Mouse (Mus musculus) CH12.LX (cell line): ENCODE data around the gene Cdc37l1. TPM values are rescaled to one million over a fixed set of nuclear protein-coding genes. Genes with fewer than 3 reads are reported as not detected.

Source experiments
- DNase-seq: peaks from one replicate; pipeline ENCODE4 v3.0.0-alpha.2; 2013; ENCODE audit errors: extremely low read depth
- H3K27ac ChIP-seq: 2 replicates; pipeline ENCODE4 v1.5.1; 2012; ENCODE audit warnings: low read depth, mild to moderate bottlenecking, control low read depth, moderate library complexity; ENCODE audit not compliant: insufficient read depth
- H3K27me3 ChIP-seq: replicated peaks from 2 replicates; pipeline ENCODE3; 2012; ENCODE audit warnings: inconsistent platforms
- H3K36me3 ChIP-seq, 2 experiments: replicated peaks in 1 of 2; 2 replicates each; pipeline versions ENCODE3 to v1.6.1; 2012; ENCODE audit warnings: inconsistent platforms in 1 of 2, low read length in 1 of 2, mild to moderate bottlenecking in 1 of 2, mixed read lengths in 1 of 2, moderate library complexity in 1 of 2; ENCODE audit not compliant: control insufficient read depth in 1 of 2, insufficient read depth in 1 of 2
- H3K4me1 ChIP-seq, 2 experiments: 2 replicates each; pipeline ENCODE4 v1.6.1; 2012; ENCODE audit warnings: inconsistent platforms in 1 of 2, moderate library complexity in 1 of 2; ENCODE audit not compliant: insufficient read depth in 2 of 2, control insufficient read depth in 1 of 2
- H3K4me2 ChIP-seq: 2 replicates; pipeline ENCODE4 v1.6.1; 2012; ENCODE audit warnings: low read depth, mild to moderate bottlenecking, control low read depth; ENCODE audit not compliant: poor library complexity, insufficient read depth, severe bottlenecking
- H3K4me3 ChIP-seq, 3 experiments: fragments of 150-350 bp in 1 of 3; sonication (generic) in 1 of 3; replicated peaks in 1 of 3; 2 replicates each; pipeline versions ENCODE3 to v1.5.1; 2011 to 2012; ENCODE audit warnings: low read depth in 2 of 3, low read length in 2 of 3, mild to moderate bottlenecking in 2 of 3, moderate library complexity in 2 of 3, control low read depth in 1 of 3, improper control_type of control experiment in 1 of 3, inconsistent platforms in 1 of 3, mixed read lengths in 1 of 3; ENCODE audit not compliant: poor library complexity in 1 of 3
- H3K79me2 ChIP-seq: replicated peaks from 2 replicates; pipeline ENCODE4 v1.6.1; 2012; ENCODE audit warnings: mild to moderate bottlenecking, moderate library complexity; ENCODE audit not compliant: control insufficient read depth, poor library complexity, insufficient read depth, severe bottlenecking; ENCODE audit errors: extremely low read depth
- H3K9ac ChIP-seq: 2 replicates; pipeline ENCODE4 v1.6.1; 2012; ENCODE audit warnings: low read depth, mild to moderate bottlenecking, control low read depth, moderate library complexity; ENCODE audit not compliant: insufficient read depth
- H3K9me3 ChIP-seq: replicated peaks from 2 replicates; pipeline ENCODE3; 2012; ENCODE audit warnings: low read length, inconsistent platforms, mixed read lengths
- BHLHE40 ChIP-seq: IDR thresholded peaks from 2 replicates; pipeline ENCODE4 v1.6.1; 2011; ENCODE audit warnings: mild to moderate bottlenecking, low read depth, low read length, improper control_type of control experiment
- CHD1 ChIP-seq: IDR thresholded peaks from 2 replicates; pipeline ENCODE4 v1.6.1; 2012; ENCODE audit warnings: low read depth, low read length, improper control_type of control experiment, inconsistent platforms
- CTCF ChIP-seq, 2 experiments: IDR thresholded peaks in 1 of 2; conservative IDR thresholded peaks in 1 of 2; 2 replicates each; pipeline ENCODE4 v1.5.1; 2011 to 2012; ENCODE audit warnings: low read depth in 2 of 2, low read length in 2 of 2, improper control_type of control experiment in 1 of 2, inconsistent platforms in 1 of 2, mild to moderate bottlenecking in 1 of 2, moderate library complexity in 1 of 2
- E2F4 ChIP-seq: IDR thresholded peaks from 2 replicates; pipeline ENCODE4 v1.6.1; 2011; ENCODE audit warnings: low read depth, low read length, improper control_type of control experiment; ENCODE audit not compliant: insufficient replicate concordance
- EP300 ChIP-seq: IDR thresholded peaks from 2 replicates; pipeline ENCODE4 v1.6.1; 2011; ENCODE audit warnings: low read length, improper control_type of control experiment
- HCFC1 ChIP-seq: IDR thresholded peaks from 2 replicates; pipeline ENCODE4 v1.6.1; 2012; ENCODE audit warnings: low read depth, mild to moderate bottlenecking, inconsistent platforms, low read length, improper control_type of control experiment
- IRF4 ChIP-seq: IDR thresholded peaks from 2 replicates; pipeline ENCODE4 v1.6.1; 2014; ENCODE audit warnings: low read depth, mild to moderate bottlenecking, inconsistent platforms, low read length, improper control_type of control experiment
- JUN ChIP-seq: IDR thresholded peaks from 2 replicates; pipeline ENCODE4 v1.6.1; 2011; ENCODE audit warnings: low read depth, mild to moderate bottlenecking, low read length, improper control_type of control experiment, moderate library complexity; ENCODE audit not compliant: insufficient read depth
- KAT2A ChIP-seq: IDR thresholded peaks from 2 replicates; pipeline ENCODE4 v1.6.1; 2012; ENCODE audit warnings: low read length, improper control_type of control experiment, inconsistent platforms; ENCODE audit not compliant: insufficient replicate concordance
- MAFK ChIP-seq: IDR thresholded peaks from 2 replicates; pipeline ENCODE4 v1.6.1; 2011; ENCODE audit warnings: low read length, improper control_type of control experiment; ENCODE audit not compliant: insufficient replicate concordance
- MAX ChIP-seq: IDR thresholded peaks from 2 replicates; pipeline ENCODE4 v1.6.1; 2011; ENCODE audit warnings: low read length, improper control_type of control experiment
- MAZ ChIP-seq: IDR thresholded peaks from 2 replicates; pipeline ENCODE4 v1.6.1; 2012; ENCODE audit warnings: low read depth, mild to moderate bottlenecking, inconsistent platforms, low read length, improper control_type of control experiment, moderate library complexity
- MEF2A ChIP-seq: IDR thresholded peaks from 2 replicates; pipeline ENCODE4 v1.6.1; 2014; ENCODE audit warnings: low read depth, mild to moderate bottlenecking, inconsistent platforms, low read length, improper control_type of control experiment, borderline replicate concordance
- MXI1 ChIP-seq: IDR thresholded peaks from 2 replicates; pipeline ENCODE4 v1.6.1; 2011; ENCODE audit warnings: mild to moderate bottlenecking, low read depth, low read length, improper control_type of control experiment
- NELFE ChIP-seq: IDR thresholded peaks from 2 replicates; pipeline ENCODE4 v1.6.1; 2011; ENCODE audit warnings: low read depth, low read length, improper control_type of control experiment
- NRF1 ChIP-seq: IDR thresholded peaks from 2 replicates; pipeline ENCODE4 v1.6.1; 2014; ENCODE audit warnings: low read depth, mild to moderate bottlenecking, inconsistent platforms, low read length, improper control_type of control experiment, moderate library complexity
- PAX5 ChIP-seq: IDR thresholded peaks from 2 replicates; pipeline ENCODE4 v1.6.1; 2012; ENCODE audit warnings: low read length, inconsistent platforms, mixed read lengths
- POLR2A ChIP-seq: IDR thresholded peaks from 2 replicates; pipeline ENCODE4 v1.6.1; 2011; ENCODE audit warnings: low read depth, mild to moderate bottlenecking, improper control_type of control experiment, low read length
- POLR2AphosphoS2 ChIP-seq: IDR thresholded peaks from 2 replicates; pipeline ENCODE4 v1.6.1; 2011; ENCODE audit warnings: low read depth, low read length, improper control_type of control experiment
- RAD21 ChIP-seq: IDR thresholded peaks from 2 replicates; pipeline ENCODE4 v1.6.1; 2011; ENCODE audit warnings: low read depth, mild to moderate bottlenecking, low read length, improper control_type of control experiment, moderate library complexity
- SMC3 ChIP-seq: IDR thresholded peaks from 2 replicates; pipeline ENCODE4 v1.6.1; 2011; ENCODE audit warnings: low read depth, low read length, improper control_type of control experiment
- TBP ChIP-seq: conservative IDR thresholded peaks from 2 replicates; pipeline ENCODE4 v1.6.1; 2011; ENCODE audit warnings: low read depth, low read length, improper control_type of control experiment
- USF1 ChIP-seq: IDR thresholded peaks from 2 replicates; pipeline ENCODE4 v1.6.1; 2014; ENCODE audit warnings: low read depth, mild to moderate bottlenecking, inconsistent platforms, low read length, improper control_type of control experiment
- USF2 ChIP-seq: conservative IDR thresholded peaks from 2 replicates; pipeline ENCODE4 v1.6.1; 2011; ENCODE audit warnings: low read depth, low read length, improper control_type of control experiment
- ZKSCAN1 ChIP-seq: IDR thresholded peaks from 2 replicates; pipeline ENCODE4 v1.6.1; 2012; ENCODE audit warnings: low read depth, inconsistent platforms, low read length, improper control_type of control experiment, borderline replicate concordance
- ZNF384 ChIP-seq: IDR thresholded peaks from 2 replicates; pipeline ENCODE4 v1.6.1; 2012; ENCODE audit warnings: low read depth, low read length, improper control_type of control experiment, inconsistent platforms
- dilution Hi-C: fragments of 300-500 bp; cut with MboI; formaldehyde crosslinking; loops from 2 replicates; pipeline ENCODE4 v1.14.3; 2020; ENCODE audit warnings: low sequenced_read_pairs; ENCODE audit not compliant: extremely low pct_unique_long_range_greater_than_20kb, extremely low pct_ligation_motif_present
- in situ Hi-C: fragments of 300-500 bp; cut with MboI; formaldehyde crosslinking; loops from 3 replicates; pipeline ENCODE4 v1.14.3; 2019; ENCODE audit warnings: low sequenced_read_pairs, low pct_ligation_motif_present, low pct_unique_long_range_greater_than_20kb, mixed read lengths
- polyA plus RNA-seq: library from polyadenylated mRNA; unstranded; fragments of >175 nt; gene quantifications from 2 replicates; pipeline ENCODE4 v1.2.1, GENCODE M21; 2012; ENCODE audit warnings: low read depth; ENCODE audit not compliant: insufficient read length
- total RNA-seq, 2 experiments: library from RNA; depleted of rRNA; stranded (reverse); fragments of 300-350 nt in 1 of 2; fragments of >200 nt in 1 of 2; gene quantifications; 2 replicates each; pipeline ENCODE4 v1.2.3; 2012 to 2014

Gene Cdc37l1
- total and polyA plus RNA-seq, 3 experiments, result 14.0 to 26.8 (median 22.9) TPM

DNA sequence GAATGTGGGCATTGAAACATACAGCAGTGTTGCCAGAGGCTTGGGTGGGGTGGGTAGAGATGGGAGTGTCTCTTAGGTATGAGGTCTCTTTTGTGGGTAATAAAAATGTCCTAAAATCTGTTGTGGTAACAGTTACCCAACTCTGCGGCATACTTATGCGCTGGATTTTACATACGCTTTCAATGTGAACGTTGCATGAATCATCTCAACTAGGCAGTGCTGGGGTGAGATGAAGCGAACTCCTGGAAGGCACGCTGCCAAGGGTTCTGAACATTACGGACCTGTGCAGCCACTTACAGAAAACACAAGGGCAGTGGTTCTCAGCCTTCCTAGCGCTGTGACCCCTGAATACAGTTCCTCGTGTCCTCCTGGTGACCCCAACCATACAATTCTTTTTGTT is 52.5 kb downstream of the Cdc37l1 start:
- H3K27me3 ChIP-seq, result no peaks in the 10 kb centered on the region
- H3K9ac ChIP-seq, result no peak overlapping the region
- in situ Hi-C loops, result no loop called here
- no peak overlapping the region for H3K27ac ChIP-seq
- H3K36me3 ChIP-seq, result peaks cover 0 to 45% of the 10 kb centered on the region in 2 experiments
- no peak overlapping the region for H3K4me2 ChIP-seq
- no peak overlapping the region for H3K4me3 ChIP-seq
- H3K9me3 ChIP-seq, result peaks cover 7% of the 10 kb centered on the region
- TF ChIP-seq POLR2AphosphoS2, result no peak
- TF ChIP-seq USF2, result no peak
- H3K4me1 ChIP-seq, result peaks cover 0 to 19% of the 10 kb centered on the region in 2 experiments; a peak in 2 of 4 replicates
- no peaks in the 10 kb centered on the region; the same call in 1 of the 2 replicates for H3K79me2 ChIP-seq
- no peak for DNase-seq
- dilution Hi-C loops, result no loop called here

DNA sequence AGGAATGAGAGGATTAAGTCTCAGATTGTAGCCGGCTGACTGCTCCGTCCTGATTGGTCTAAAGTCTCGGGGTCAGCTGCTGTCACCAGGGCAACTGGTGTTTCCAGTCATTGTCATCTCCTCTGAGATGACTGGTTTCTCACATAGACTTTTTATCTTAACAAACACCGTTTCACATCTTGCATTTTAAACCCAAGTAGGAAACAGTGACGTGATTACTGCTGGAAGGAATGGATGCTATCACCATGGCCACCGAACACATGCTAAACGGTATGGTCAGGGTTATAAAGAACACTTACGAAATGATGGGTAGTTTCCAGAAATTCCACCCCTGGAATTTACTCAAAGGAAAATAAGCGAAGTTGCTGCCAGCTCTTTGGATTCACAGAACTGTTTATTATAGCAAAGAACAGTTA is 54.2 kb downstream of the Cdc37l1 start:
- TF ChIP-seq TBP (no peak), USF1 (no peak), MAX (no peak), PAX5 (no peak), CTCF (conservative IDR thresholded peaks at IDR 0.05 in 1 of 2, IDR thresholded peaks at IDR 0.05 in 1 of 2; ENCODE audit: low read depth in 2 of 2, low read length in 2 of 2) (no peak), NRF1 (no peak), NELFE (no peak), E2F4 (no peak), POLR2A (no peak), HCFC1 (no peak), BHLHE40 (no peak)
- in situ Hi-C loops (no loop called here), dilution Hi-C loops (no loop called here)
- Histone ChIP-seq H3K9ac (no peak overlapping the region), H3K27me3 (no peaks in the 10 kb centered on the region), H3K4me1 (peaks cover 0 to 25% of the 10 kb centered on the region in 2 experiments; a peak in 2 of 4 replicates), H3K4me3 (no peak overlapping the region), H3K4me2 (no peak overlapping the region), H3K79me2 (no peaks in the 10 kb centered on the region; the same call in 1 of the 2 replicates), H3K9me3 (peaks cover 7% of the 10 kb centered on the region), H3K36me3 (peaks cover 0 to 37% of the 10 kb centered on the region in 2 experiments), H3K27ac (no peak overlapping the region)
- DNase-seq, result no peak

DNA sequence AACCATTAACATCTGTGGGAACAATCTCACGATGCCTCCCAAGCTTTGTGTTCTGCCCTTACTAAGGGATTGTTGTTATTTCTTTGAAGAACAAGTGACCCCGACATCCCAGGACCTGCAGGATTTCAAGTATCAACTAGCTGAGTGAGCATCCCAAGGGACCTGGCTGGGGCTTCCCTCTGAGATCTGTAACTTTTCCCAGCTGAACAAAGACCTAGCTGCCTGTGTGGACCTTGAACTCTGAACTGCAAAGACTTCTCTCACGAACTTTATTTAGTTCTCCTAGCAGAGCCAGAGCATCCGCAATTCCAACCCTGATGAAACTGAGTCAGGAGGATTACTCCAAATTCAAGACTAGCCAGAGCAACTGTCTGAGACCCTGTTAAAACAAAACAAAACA is 55.2 kb downstream of the Cdc37l1 start:
- H3K79me2 ChIP-seq, result no peaks in the 10 kb centered on the region; the same call in 1 of the 2 replicates
- no peak for DNase-seq
- H3K9ac ChIP-seq, result no peak overlapping the region
- no peak overlapping the region for H3K4me3 ChIP-seq
- no peak for TF ChIP-seq ZNF384
- no peak for TF ChIP-seq RAD21
- TF ChIP-seq EP300, result no peak
- TF ChIP-seq ZKSCAN1, result no peak
- no peak for TF ChIP-seq MEF2A
- no peak for TF ChIP-seq NRF1
- TF ChIP-seq CHD1, result no peak
- TF ChIP-seq IRF4, result no peak
- TF ChIP-seq E2F4, result no peak
- TF ChIP-seq SMC3, result no peak
- TF ChIP-seq TBP, result no peak
- TF ChIP-seq KAT2A, result no peak
- TF ChIP-seq BHLHE40, result no peak
- TF ChIP-seq MAZ, result no peak
- TF ChIP-seq MAFK, result no peak
- TF ChIP-seq POLR2A, result no peak
- no peak for TF ChIP-seq POLR2AphosphoS2
- TF ChIP-seq PAX5, result no peak
- no peak for TF ChIP-seq JUN
- no peak for TF ChIP-seq MXI1
- peaks cover 3% of the 10 kb centered on the region for H3K9me3 ChIP-seq
- no peaks in the 10 kb centered on the region for H3K27me3 ChIP-seq
- peaks cover 0 to 31% of the 10 kb centered on the region in 2 experiments for H3K36me3 ChIP-seq
- no peak overlapping the region for H3K4me2 ChIP-seq
- in situ Hi-C loops, result no loop called here
- dilution Hi-C loops, result no loop called here
- H3K4me1 ChIP-seq, result peaks cover 0 to 25% of the 10 kb centered on the region in 2 experiments; a peak in 2 of 4 replicates
- no peak overlapping the region for H3K27ac ChIP-seq
